Mouse (Mus musculus) cerebellum, adult 2 months (tissue): ENCODE measurements around the gene Zfp105. TPM values are rescaled to one million over a fixed set of nuclear protein-coding genes. Genes with fewer than 3 reads are reported as not detected.

ENCODE experiments used
- DNase-seq, 2 experiments: peaks; one replicate each; pipeline ENCODE4 v3.0.0; 2021
- H3K27ac ChIP-seq: fragments of 200-500 bp; 2 replicates; pipeline ENCODE4 v1.5.1; 2012; ENCODE audit warnings: low read length, control low read depth, inconsistent platforms; ENCODE audit not compliant: insufficient read depth
- H3K27me3 ChIP-seq: fragments of 200-500 bp; 2 replicates; pipeline ENCODE4 v1.6.1; 2012; ENCODE audit warnings: inconsistent platforms, mild to moderate bottlenecking, low read length, moderate library complexity; ENCODE audit not compliant: control insufficient read depth, insufficient read depth
- H3K4me1 ChIP-seq: fragments of 200-500 bp; 2 replicates; pipeline ENCODE4 v1.6.1; 2011; ENCODE audit warnings: low read length; ENCODE audit not compliant: control insufficient read depth, insufficient read depth
- H3K4me3 ChIP-seq: fragments of 200-500 bp; replicated peaks from 2 replicates; pipeline ENCODE3; 2011; ENCODE audit warnings: mild to moderate bottlenecking, low read depth, low read length, control low read depth; ENCODE audit not compliant: insufficient read depth
- CTCF ChIP-seq: fragments of 200-500 bp; IDR thresholded peaks from 2 replicates; pipeline ENCODE4 v1.5.1; 2011; ENCODE audit warnings: low read depth, mild to moderate bottlenecking, control low read depth, low read length, moderate library complexity, borderline replicate concordance; ENCODE audit not compliant: insufficient read depth
- POLR2A ChIP-seq: fragments of 200-500 bp; IDR thresholded peaks from 2 replicates; pipeline ENCODE4 v1.6.1; 2011; ENCODE audit warnings: low read length, control low read depth, borderline replicate concordance; ENCODE audit not compliant: insufficient read depth
- WGBS: fragments of 180-500 bp; shearing (Covaris S2); methylation state at CpG from one replicate; pipeline ENCODE4 v1.1.7; 2018; 5-methylcytosine and 5-hydroxymethylcytosine counted together
- polyA plus RNA-seq: library from polyadenylated mRNA; depleted of rRNA; stranded (reverse); fragments of >200 nt; gene quantifications from 2 replicates; pipeline ENCODE4 v1.2.3, GENCODE M21; 2012; rRNA removed

Zfp105 gene
- 7.2 and 7.9 TPM in 2 replicates for polyA plus RNA-seq

DNA sequence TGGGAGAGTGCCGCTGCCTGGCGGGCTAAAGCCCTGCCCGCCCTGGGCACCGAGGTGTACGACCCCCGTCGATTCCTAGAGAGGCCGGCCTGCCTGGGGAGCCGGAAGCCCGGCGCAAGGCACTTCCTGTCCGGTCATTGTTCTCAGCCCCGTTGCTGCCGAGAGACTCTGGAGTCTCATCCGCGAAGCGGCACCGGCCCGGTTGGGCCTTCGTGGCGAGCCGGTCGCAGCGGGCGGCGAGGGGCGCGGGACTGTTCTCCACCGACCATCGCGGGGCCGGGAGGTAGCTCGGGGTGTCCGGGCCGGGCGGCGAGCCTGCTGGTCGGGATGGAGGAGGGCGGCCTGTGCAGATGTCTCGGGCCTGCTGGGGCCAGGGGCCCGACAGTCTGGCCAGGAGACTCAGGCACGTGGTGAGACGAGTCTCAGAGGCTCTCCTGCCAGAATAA is at the start of gene Zfp105:
Gene Zfp105, plus strand, starts transcription at position 137 of the 446 bp plus-strand sequence.
- Histone ChIP-seq H3K27ac (no peak within 1 kb of the TSS), H3K4me1 (no peaks in the 10 kb centered on the region; the same call in 1 of the 2 replicates)
- TF ChIP-seq POLR2A (no peak), CTCF (no peak)

DNA sequence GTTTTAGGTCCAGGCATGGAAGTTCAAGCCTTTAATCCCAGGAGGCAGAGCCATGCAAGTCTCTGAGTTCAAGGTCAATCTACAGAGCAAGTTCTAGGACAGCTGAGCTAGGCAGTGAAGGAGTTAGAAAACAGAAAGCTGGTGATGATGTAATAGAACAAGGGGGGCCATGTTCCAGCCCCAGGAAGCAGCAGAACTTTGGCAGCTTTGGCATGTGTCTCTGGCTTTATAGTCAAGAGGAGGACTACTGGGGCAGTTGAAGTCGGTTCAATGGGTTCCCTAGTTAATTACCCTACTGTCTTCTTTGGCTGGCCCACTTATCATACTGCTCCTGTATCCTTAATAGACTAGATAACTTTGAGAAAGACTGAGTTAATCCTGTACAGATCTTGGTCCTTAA is 48.2 kb upstream of the Zfp105 start:
- Histone ChIP-seq H3K4me3 (no peak overlapping the region), H3K4me1 (no peaks in the 10 kb centered on the region), H3K27me3 (no peaks in the 10 kb centered on the region; the same call in 1 of the 2 replicates), H3K27ac (no peak overlapping the region)
- WGBS: 65% methylated on average over 1 of the region's 1 CpGs
- TF ChIP-seq CTCF: no peak
- TF ChIP-seq POLR2A: no peak
- DNase-seq: no peak

More for the DNA sequence above, at the start of gene Zfp105:
- no peaks in the 10 kb centered on the region for H3K27me3 ChIP-seq
- WGBS: under 1% methylated on average over 43 of the region's 43 CpGs
- DNase-seq: peak; percentile 76 to 79
- H3K4me3 ChIP-seq: peak within 1 kb of the TSS; percentile 87

DNA sequence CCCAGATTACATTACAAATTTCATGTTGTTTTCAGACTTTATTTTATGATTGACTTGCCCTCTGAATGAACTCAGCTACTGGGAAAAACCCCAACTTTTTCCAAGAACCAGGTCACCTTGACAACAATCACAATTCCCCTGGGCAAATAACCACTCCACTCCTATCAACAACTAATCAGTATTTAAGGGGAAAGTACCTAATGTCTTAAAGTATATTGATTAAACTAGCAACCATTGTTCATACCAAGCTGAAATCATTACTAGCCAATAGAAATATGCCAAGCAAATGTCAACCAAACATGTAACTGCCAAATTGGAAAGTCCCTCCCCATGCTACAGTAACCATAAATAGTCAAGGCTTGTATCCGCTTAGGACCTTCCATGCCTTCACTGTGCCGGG is 47.7 kb upstream of the Zfp105 start:
- Histone ChIP-seq H3K4me3 (no peak overlapping the region), H3K27me3 (no peaks in the 10 kb centered on the region; the same call in 1 of the 2 replicates), H3K4me1 (no peaks in the 10 kb centered on the region), H3K27ac (no peak overlapping the region)
- DNase-seq: no peak
- WGBS: 95% methylated on average over 2 of the region's 2 CpGs
- TF ChIP-seq CTCF (no peak), POLR2A (no peak)

DNA sequence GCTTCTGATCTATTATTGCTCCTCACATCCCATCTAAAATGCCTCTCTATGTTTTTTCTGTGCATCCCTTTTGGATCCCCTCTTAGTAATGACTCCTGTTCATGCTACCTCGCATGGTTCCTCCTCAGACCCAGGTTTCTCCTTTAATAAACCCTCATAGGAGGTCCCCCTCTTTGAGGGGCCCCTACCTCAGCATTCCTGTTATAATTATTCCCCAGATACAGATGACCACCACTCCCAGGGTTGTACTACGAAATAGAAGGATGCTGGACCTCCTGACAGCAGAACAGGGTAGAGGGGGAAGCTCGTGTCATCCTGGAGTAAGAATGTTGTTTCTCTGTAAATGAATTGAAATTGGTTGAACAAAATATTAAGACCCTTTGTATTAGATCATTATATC is 37.5 kb upstream of the Zfp105 start, which contains the start of gene Zkscan7:
Gene Zkscan7, plus strand, starts transcription at position 301 of the 400 bp plus-strand sequence.
- Histone ChIP-seq H3K27me3 (no peaks in the 10 kb centered on the region), H3K4me3 (peak within 1 kb of the TSS; percentile 52), H3K27ac (no peak within 1 kb of the TSS), H3K4me1 (no peaks in the 10 kb centered on the region)
- TF ChIP-seq POLR2A: no peak
- no peak for TF ChIP-seq CTCF
- WGBS: 89% methylated on average over 3 of the region's 3 CpGs
- no peak for DNase-seq

DNA sequence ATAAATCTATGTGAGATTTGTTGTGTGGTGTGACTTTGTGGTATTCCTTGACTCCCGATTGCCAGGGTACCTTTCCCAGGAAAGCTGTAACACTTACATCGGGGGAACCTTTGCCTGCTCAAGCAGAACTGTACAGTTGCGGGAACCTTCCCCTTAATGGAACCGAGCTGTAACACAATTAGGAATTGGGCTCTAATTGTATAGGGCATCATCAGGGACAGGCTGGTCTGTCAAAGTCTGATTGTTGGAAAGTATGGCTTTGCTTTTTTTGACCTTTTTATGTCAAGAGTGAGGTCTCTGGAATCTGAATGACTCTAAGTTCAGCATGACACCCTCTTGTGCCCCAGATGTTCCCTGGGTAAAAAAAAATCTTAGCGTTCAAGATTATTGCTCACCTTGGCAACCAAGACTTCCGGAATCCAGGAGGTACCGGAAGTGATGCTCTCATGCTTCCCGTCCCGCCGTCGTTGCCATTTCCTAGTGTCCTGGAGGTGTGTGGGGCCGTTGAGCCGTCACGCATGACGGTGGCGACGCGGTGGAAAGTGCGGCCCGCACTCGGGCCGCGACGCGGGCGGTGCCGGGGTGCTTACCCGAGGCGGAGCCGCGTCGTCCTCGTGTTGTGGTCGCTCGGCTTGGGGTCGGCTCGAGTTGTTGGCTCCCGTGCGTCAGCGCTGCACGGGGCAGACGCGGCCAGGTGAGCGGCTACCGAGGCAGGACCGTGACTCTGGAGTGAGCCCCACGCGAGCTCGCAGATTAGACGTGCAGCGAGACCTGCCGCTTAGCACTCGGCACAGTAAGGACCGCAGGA is 36.3 kb upstream of the Zfp105 start:
- no peaks in the 10 kb centered on the region for H3K4me1 ChIP-seq
- peak overlapping the region; percentile 17; the same call in 1 of the 2 replicates for H3K27ac ChIP-seq
- no peaks in the 10 kb centered on the region for H3K27me3 ChIP-seq
- TF ChIP-seq POLR2A (peak; percentile 54; the same call in 1 of the 2 replicates), CTCF (no peak)
- peak overlapping the region; percentile 52 for H3K4me3 ChIP-seq
- DNase-seq: peak; percentile 74 to 76
- 6% methylated on average over 54 of the region's 54 CpGs for WGBS

DNA sequence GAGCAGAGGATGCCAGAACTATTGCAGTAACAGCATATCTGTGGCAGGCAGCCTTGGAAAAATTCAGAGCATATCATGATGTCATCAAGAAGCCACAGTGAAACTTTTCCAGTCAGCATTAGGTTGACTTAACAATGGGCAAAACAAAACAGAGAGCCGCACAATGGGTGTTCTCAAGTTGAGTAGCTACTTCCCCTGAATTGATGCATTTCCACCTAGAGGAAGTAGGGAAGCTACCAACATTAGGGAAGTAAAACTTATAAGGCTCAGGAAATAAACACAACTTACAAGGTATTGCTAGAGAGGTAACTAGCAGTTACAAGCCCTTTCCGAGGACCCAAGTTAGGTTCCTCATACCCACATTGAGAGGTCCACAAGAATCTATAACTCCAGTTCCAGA is 21.8 kb upstream of the Zfp105 start:
- Histone ChIP-seq H3K4me1 (no peaks in the 10 kb centered on the region; the same call in 1 of the 2 replicates), H3K4me3 (no peak overlapping the region), H3K27me3 (no peaks in the 10 kb centered on the region), H3K27ac (no peak overlapping the region)
- no peak for DNase-seq
- 97% methylated on average over 2 of the region's 2 CpGs for WGBS
- no peak for TF ChIP-seq CTCF
- TF ChIP-seq POLR2A: no peak

DNA sequence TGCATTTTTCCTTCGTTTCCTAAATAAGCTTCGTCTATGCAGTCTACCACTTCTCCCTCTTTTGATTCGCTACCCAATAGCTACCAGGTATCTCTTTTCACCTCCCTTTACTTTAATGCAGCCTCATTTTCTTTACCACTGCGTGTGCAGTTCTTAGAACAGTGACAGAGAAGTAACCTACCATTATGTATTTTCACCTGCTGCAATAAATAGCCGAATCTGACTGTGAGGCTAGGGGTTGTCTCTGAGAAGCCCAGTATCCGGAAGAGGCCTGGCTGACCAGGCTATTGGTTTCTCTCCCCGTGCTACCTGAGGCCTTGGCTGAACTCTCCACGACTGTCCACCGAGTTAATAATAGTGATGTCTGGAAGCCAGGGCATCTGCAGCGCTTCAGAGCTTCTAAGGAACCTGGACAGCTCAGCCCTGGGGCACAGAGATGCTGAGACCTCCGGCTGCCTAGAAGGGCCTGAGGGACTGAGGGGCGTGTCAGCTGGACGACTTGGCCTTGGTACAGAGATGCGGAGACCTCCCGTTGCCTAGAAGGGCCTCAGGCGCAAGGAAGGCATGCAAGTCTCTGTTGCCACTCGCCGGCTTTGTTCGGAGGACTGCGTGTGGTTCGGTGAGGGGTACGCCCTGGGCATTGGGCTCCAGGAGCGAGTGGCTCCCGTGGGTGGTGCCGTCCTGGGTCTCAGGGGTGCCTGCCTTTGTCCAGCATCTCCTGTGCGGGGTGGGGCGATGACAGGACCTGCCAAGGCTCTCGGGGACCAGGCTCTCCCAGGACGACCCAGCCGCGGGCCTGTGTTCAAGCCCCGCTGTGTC is 19.9 kb upstream of the Zfp105 start:
- DNase-seq: peak; percentile 83
- peak overlapping the region; percentile 62 for H3K4me3 ChIP-seq
- H3K27ac ChIP-seq: peak overlapping the region; percentile 6; the same call in 1 of the 2 replicates
- TF ChIP-seq CTCF (no peak), POLR2A (peak; percentile 59; the same call in 1 of the 2 replicates)
- WGBS: 7% methylated on average over 32 of the region's 32 CpGs
- H3K27me3 ChIP-seq: no peaks in the 10 kb centered on the region
- no peaks in the 10 kb centered on the region; the same call in 1 of the 2 replicates for H3K4me1 ChIP-seq
